Mouse (Mus musculus): ENCODE measurements around the gene Fam163a.

- no peak for TF ChIP-seq TAL1 (IDR thresholded peaks at IDR 0.05; ENCODE audit: low read length)
- TF ChIP-seq GATA1 (IDR thresholded peaks at IDR 0.05; ENCODE audit: low read length) = no peak
Measured at GRCm38 (mm10) chr1:156107424-156107823, 97.4 kb downstream of the Fam163a start.

Measured in erythroblast, embryonic 14.5 days (primary cell).